Mouse (Mus musculus): Measurements from ENCODE around the gene Pde4d.

Pde4d gene

GRCm38 (mm10) chr13:109994240-109994764 is 1544.6 kb downstream of the Pde4d start:
- DNase-seq, result no peak

GRCm38 (mm10) chr13:110002081-110002480 is 1552.3 kb downstream of the Pde4d start:
- DNase-seq, result no peak
